Mouse (Mus musculus) c-Kit-positive CD71-positive TER-119-negative erythroid progenitor cells, embryonic 14.5 days (primary cell): ENCODE measurements at regions not wholly inside any gene's neighbourhood (a gene's known extent, or its start where the extent isn't known, plus 50 kb on each side); places are given as distances from the start of the nearest gene placed in this dataset.

ENCODE experiments used
- DNase-seq: peaks from one replicate; pipeline ENCODE4 v3.0.0-alpha.2; 2013; ENCODE audit warnings: low read depth

DNA sequence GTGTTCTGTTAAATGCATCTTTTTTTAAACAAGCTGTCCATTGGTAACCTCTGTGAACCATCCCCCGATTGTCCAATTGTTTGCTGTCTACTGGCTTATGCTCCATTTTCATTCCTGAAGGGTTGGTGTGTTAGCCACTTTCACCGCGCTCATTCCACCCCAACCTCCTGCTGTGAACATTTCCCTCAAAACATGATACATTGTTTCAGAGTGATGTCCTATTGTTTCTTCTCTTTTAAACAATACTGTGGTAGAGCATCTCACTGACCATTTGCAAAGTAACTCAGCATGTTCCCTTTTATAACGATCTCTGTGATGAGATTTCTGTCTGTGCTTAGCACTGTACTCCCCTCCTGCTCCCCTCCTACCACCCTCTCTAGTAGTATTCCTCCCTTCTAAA, 240.1 kb downstream of the Irs2 start:
- no peak for DNase-seq

DNA sequence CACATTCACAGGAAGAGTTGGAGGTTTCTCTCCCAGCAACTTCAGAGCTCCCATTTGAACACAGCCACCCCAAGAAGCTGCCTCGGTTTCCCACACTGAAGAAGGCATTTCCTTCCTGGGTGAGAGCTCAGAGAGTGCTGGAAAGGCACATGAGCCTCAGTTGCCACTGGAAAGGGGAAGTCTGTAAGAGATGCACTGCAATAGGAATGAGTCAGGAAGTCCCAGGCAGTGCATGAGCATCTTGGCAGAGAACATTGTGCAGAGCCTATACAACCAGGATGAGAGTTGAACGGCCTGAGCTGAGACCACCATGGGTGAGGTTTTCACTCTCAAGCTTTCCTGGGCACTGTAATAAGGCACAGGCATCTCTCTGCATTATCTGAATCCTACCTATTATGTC, 244.4 kb downstream of the Irs2 start:
- DNase-seq = no peak

DNA sequence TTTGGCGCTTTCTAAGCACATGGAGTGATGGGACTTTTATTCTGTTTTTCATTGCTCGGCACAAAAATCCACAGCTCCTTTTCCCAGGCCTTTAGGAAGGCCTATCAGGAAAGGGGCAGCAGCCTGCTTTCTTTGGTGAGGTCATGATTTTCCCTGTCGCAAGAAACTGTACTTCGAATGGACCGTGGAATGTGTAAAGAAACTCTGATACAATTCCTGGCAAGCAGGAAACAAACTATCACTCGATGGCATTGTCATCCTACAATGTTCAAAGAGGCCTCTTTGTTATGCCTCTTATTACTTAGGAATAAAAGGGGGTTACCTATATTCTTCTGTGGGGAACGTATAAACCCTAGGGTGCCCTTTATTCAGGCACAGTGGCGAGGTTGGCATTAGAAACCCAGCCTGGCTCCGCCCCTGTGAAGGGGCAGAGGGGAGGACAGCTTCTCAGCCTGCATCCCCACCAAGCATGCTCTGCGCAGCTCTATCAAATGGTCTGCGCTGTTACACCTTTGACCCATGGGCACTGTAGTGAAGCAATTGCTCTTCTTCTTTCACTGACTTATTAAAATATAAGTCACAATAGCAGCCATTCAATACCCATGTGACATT, 246.5 kb downstream of the Irs2 start:
- no peak for DNase-seq

DNA sequence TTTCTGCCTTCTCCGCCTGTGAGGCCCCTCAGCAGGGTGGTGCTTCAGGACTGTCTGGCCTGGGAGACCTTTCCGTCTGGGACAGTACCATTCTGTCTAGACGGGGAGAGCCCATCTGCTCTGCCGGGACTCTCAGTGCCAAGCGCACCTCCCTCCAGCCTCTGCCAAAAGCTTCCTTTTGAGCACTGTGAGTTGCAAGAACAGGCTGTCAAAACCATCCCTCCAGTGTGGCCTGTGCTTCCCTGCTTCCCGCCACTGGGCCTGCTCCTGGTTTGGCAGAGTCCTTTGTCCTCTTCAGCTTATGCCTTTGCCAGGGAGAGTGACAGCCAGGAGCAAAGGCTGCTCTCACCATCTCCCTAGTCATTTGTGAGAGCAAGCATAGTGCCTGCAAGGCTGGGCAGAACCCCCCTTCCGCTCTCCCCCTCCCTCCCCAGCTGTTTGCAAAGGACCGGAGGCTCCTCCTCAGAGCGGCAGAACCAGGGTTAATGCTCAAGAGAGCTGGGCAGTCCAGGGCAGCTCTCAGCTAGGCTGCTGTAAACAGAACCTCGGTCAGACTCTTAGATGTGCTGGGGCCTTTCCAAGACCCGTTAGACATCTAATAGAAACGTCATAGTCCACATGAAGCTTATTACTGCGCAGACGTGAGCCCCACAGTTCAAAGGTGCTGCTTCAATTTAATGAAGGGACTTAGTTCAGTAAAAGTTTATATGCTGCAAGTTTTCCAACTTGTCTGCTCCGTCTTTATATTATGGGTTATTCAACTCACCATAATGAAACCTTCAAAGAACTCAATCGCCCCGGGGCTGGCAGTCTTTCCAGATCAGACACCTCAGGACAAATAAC, 247.2 kb downstream of the Irs2 start:
- DNase-seq = no peak

DNA sequence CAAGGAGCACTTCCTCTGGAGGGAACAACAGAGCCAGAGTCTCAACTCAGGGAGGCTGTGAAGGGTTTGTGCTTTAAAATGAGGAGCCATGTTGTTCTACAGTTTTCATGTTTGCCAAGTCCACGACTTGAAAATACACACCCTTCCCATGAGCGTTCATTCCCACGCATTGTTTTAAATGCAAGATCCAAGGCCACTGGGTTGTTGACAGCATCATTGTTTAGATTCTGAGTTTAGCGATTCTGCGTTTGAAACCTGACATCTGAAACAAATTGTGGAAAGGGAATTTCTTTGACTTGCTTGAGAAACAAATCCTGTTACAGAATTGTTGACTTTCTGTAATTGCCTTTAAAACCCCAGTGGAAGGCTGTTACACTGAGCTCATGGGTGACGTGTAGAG, 248.0 kb downstream of the Irs2 start:
- no peak for DNase-seq

DNA sequence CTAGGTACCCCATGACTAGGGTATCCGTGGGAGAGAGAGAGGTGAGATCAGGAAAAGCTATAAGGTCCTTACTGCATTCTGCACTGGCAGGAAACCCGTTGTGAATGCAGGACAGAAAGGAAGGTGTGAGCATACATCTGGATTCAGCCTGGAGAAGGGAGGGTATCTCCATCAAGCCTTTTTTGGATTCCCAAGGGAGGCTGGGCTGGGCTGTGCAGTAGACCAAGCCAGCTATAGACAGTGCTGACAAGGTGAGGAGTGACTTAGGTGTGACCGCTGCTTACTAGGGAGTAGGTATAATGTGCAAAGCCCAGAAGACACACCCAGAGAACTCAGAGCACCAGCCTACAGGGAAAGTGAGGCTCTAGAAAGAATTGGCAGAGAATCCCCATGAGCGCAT, 250.1 kb downstream of the Irs2 start:
- no peak for DNase-seq

DNA sequence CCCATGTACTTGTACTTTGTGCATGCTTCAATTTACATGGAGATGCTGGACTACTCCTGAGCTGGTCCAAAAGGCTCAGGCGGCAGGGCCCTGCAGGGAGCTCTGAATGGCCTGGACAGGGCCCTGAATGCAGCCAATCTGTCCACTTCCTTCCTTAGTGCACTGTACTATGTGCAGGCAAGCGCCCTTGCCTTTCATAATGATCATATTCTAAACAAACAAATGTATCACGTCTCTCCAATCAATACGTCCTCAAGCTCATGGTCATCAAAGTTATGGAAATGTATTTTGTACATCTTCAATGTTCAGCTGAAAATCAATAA, 253.3 kb downstream of the Irs2 start:
- DNase-seq = no peak

DNA sequence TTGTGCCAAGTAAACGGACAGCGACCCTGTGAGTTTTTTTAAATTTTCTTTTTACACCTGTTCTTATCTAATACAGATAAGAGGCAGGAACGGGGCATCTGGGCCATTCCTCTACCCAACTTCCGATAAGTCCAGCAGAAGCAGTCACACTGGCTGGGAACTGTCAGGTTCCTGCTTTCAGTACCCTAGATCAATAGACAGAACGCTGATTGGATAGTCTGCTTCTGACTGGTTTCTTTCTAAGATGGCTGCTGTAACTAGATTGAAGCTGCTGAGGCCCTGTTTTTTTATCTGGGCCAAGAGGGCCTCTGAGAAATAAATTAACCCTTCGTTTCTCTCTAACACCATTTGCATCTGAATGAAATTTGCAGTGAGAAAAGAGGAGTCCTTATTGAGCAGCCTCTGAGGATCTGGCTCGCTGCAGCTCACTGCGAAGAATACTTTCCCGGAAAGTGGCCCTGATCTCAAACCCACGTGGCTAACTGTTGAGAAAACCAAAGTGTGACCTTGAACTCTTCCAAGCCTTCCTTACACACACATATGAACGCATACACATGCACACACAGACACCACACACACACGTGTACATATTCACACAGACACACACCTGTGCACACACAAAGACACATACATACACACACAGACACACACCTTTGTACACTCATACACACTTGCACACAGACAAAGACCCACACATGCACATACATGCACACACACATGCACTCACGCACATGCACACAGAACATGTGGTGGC, 253.8 kb downstream of the Irs2 start:
- no peak for DNase-seq

DNA sequence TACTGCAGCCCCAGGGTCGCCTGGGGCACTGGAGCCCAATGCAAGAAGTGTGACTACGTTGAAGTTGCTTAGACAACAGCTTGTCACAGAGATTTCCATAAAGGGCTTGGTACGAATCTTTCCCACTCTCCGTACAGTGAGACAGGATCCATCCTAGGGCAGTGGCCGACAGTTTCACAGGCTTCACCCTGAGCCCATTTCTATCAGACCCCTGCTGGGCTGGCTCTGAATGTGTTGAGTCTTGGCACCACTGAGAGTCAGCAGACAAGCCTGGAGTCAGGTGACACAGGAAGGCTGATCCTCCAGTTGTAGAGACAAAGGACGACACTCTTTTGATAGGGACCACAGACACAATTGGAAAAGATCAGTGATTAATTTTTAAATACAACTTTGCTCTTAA, 255.2 kb downstream of the Irs2 start:
- DNase-seq = no peak

DNA sequence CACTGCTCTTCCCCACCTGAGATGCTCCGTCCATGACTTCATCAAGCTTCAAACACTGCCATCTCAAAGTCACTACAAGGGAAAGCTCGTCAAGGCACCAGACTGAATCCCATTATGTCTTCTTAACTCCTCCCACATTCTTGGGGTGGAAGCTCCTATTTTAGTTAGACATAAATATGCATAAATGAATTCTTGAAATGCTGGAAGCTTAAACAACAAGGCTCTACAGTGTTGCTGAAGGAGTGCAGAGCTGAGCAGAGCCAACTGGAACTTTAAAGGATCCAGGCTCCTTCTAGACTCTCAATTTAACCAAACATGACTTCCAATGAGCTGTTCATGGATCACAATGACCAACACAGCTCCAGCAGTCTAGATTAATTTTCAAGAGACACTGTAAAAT, 261.1 kb downstream of the Irs2 start:
- no peak for DNase-seq

DNA sequence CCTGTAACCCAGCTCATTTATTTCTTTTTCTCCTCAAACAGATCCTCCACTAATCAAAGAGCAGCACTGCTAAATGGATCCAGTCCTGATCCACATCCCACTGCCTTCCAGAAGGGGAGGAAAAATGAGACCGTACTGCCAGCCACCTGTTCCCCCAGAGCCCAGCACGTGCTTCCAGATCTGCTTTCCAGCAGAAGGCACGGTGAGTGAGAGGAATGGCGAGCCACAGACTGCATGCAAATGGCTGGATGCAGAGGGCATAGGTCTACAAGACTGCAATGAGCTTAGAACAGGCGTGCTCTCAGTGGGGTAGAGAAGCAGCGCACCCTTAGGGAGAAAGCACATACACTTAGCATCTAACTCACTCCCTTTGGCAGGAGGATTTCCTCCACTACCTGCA, 265.0 kb downstream of the Irs2 start:
- DNase-seq = no peak

DNA sequence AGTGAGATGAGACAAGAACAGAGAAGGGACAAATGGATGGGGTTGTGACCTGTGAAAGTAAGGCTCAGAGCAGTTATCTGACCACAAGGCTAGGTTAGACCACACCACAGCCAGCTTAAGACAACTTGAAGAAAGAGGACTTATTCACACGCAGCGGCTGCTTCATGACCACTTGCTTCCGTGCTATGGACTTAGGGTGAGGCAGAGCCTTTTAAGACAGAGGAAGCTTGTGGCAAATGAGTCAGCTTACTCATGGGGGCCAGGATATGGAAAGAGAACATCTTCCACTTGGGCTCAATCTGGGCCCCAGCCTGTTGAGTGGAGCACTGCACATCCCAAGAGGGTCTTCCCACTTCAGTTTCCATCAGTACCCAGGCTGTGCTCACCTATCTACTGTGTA, 267.4 kb downstream of the Irs2 start:
- DNase-seq = no peak

DNA sequence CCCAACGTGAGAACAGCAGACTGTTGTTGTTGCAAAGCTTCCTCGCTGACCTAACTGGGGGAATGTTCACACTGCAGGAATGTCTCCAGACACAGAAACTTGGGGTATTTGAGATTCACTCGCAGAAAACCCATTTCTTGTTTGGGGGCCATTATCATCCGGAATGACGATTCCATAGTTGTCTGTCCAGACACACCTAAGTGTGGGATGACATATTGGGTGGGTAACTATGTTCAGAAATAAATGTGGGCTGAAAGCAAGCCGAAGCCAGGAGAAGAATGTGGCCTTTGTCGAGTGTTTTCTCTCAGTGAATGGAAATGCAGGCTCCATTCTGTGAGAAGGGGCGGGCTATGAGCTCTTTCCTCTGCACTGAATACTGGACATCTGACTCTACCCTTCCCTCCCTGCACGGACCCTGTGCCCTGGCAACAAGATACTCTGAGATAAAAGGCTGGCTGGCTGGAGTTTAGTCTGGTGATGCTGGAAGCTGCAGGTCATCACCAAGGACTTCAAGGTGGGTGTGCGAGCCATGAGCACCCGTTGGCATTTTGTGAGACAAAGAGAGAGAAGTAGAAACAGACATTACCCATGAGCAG, 269.7 kb downstream of the Irs2 start:
- DNase-seq = no peak

DNA sequence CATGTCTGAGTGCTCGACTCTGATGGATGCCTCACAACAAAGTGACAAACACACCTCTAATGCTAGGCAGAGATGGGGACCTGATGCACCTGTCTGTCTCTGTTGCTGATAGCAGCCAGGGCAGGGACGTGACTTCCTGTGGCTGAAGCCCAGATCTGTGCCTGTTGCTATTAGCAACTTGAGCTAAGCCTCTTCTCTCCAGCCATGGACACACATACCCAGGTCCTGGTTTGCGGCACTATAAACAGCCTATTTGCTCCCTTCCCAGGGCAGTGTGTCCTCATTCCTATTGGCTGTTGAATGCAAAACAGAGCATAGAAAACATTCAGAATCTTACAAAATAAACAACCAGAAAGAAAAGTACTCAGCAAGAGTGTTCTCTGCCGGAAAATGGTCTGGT, 273.5 kb downstream of the Irs2 start:
- no peak for DNase-seq

DNA sequence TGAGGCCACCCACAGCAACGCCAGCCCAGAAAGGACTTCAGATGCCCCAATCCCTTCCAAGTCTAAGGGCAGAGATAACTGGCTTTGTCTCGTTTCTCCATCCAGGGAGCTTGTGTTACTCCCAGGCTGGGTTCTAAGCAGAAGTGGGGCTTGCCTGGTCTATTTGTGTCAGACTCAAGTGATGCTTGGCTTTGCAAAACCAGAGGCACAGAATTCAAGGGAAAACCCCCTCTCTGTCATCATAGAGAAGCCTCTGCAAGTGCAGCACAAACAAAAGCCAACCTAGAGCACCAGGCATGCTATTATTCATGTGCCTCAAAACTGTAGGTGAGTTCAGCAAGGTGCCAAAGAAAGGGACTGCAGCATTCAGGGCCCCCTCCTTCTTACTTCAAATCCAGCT, 284.9 kb downstream of the Irs2 start:
- no peak for DNase-seq

DNA sequence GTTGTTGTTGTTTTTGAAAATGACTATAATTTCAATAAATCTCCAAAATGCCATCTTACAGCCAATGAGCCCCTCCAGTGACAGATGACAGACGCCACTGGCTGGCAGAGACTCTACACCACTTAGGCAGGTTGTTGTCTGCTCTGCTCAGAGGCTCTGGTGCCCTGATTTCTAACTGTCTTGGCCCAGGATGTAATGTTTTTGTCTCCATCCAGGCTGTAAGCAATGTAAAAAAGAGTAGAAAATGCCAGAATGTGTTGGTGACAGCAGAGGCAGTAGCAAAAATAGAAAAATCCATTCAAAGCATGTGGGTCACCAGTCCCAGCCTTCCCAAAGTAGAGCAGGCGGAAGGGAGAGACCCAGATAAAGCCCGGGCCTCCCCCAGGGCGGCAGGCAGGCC, 285.5 kb downstream of the Irs2 start:
- DNase-seq = no peak

DNA sequence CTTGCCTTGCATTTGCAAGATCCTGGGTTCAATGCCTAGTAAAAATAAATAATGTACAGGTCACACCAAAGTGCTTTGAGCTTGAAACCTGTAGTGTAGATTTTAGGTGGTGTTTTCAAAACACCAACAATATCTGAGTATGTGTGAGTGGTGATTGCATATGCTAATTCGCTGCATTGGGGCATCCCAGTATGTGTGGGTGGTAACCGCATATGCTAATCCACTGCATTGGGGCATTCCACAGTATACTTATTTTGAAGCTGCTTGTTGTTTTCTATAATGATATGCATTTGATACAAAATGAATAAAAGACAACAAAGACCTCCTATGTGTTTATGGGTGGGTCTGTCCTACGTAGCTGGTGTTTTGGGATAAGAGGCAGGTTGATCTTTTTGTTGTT, 285.9 kb downstream of the Irs2 start:
- no peak for DNase-seq

DNA sequence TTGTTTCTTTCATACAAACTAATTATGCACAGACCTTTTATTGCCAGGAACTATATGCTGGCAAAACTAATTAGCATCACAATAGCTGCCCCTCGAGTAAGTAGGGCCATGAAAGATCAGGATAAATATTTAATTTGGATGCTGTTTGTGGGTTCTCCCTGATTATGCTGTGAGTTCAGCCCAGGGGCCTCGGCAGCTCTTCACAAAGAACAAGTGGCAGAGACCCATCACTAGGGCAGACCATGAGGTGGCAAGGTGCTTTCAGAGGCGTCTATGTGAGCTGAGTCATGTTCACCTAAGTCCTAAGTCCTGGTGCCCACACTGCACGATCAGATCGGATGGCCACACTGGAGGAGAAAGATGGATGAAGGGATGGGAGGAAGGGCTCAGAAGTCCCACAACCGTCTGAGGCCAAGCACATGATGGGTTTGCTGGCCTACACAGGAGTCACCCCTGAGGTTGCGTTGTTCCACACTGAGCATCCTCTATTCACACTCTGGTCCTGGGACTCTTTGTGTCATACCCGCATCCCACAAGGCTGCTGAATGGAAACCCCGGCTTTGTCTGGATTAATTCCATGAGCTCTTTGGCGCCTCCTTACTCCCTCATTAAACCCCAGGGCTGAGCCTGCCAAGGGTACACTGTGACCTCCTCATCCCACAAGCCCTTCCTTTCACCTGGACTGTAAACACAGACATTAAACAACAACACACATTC, 287.0 kb downstream of the Irs2 start:
- no peak for DNase-seq

DNA sequence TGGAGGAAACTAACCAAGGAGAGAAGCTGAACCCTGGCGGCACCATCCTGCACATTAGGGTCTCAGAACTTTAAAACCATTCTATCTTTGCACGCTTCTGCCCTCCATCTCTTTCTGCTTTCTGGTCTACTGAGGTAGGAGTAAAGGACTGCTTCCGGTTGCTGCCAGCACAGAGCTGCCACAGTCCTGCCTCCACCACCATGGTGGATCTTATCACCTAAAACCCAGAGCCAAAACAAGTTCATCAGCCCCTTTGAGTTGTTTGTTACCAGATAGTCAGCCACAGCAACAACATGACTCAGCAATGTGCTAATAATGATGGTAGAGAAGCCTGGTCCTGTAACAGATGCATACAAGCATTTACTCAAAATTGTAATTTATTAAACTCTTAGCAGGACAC, 287.9 kb downstream of the Irs2 start:
- DNase-seq = no peak

DNA sequence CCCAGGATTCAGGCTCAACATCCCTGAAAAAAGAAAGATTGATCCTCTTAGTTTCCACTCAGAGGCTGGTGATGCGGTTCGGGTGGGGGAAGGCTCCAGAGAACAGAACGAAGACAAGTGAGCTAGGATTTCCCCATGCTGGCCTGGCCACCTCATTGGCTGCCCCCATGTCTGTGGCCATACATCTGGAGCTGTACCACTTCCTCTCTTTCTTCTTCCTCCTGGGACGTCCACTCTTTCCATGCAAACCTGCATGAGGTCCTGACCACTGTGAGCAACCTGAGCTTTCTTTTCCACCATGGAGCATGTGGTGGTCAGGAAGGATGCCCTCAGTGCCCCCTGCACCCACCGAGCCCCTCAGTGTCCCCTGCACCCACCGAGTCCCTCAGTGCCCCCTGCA, 288.8 kb downstream of the Irs2 start:
- no peak for DNase-seq

DNA sequence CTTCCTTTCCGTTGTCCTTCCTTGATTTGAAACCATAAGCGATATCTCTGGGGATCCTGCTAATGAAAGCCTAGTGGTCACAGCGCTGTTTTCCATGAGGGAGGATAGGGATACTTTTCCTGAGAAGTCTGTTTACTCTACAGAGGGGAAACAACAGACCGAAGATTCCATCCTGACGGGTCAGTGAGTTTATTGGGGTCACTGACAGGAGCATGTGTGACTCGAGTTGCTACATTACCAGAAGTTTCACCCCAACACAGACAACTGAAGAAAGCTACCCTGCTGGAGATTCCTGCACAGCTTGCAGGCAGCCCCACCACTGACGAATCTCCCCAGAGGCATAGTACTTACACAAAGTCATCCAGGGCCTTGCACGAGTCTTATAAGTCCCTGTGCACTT, 291.0 kb downstream of the Irs2 start:
- no peak for DNase-seq

DNA sequence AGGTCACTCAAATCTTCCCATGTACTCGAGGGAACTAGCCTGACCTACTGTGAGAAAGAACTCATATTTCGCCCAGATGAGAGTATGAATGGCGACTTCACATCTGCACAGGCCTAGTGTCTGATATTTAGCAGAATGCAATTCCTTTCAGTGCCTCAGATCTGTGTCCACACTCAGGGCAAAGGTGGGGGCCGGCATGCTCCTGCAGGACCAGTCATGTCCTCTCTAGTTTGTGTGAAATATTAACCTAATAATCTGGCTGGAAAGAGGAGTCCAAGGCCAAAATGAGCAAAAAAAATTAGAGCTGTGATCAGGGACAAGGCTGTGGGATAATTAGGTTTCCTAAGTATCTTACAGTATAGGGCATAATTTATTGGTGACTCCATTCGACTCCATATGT, 292.1 kb downstream of the Irs2 start:
- DNase-seq = no peak
